Mouse (Mus musculus) forebrain, embryonic 13.5 days (tissue): ENCODE data around the gene Slc43a2. TPM values are rescaled to one million over a fixed set of nuclear protein-coding genes. Genes with fewer than 3 reads are reported as not detected.

Source experiments
- ATAC-seq: fragments of 200-750 bp; cut with Nextera tagmentation; 2 replicates; pipeline ENCODE4 v1.8.0; 2017
- H3K27ac ChIP-seq: fragments of 300-500 bp; sonication (generic); 2 replicates; pipeline ENCODE4 v1.5.1; 2015; ENCODE audit warnings: inconsistent platforms, mild to moderate bottlenecking, moderate library complexity
- H3K27me3 ChIP-seq: fragments of 300-500 bp; sonication (generic); 2 replicates; pipeline ENCODE4 v1.6.1; 2015; ENCODE audit warnings: mild to moderate bottlenecking, inconsistent platforms
- H3K36me3 ChIP-seq: fragments of 300-500 bp; sonication (generic); 2 replicates; pipeline ENCODE4 v1.6.1; 2015; ENCODE audit warnings: mild to moderate bottlenecking, inconsistent platforms; ENCODE audit not compliant: poor library complexity, severe bottlenecking
- H3K4me1 ChIP-seq: fragments of 300-500 bp; sonication (generic); 2 replicates; pipeline ENCODE4 v1.6.1; 2015; ENCODE audit warnings: inconsistent platforms
- H3K4me2 ChIP-seq: fragments of 300-500 bp; sonication (generic); 2 replicates; pipeline ENCODE4 v1.6.1; 2015; ENCODE audit warnings: inconsistent platforms, mild to moderate bottlenecking, moderate library complexity
- H3K4me3 ChIP-seq: fragments of 300-500 bp; sonication (generic); 2 replicates; pipeline ENCODE4 v1.5.1; 2015; ENCODE audit warnings: mild to moderate bottlenecking, inconsistent platforms
- H3K9ac ChIP-seq: fragments of 300-500 bp; sonication (generic); 2 replicates; pipeline ENCODE4 v1.6.1; 2015; ENCODE audit warnings: mild to moderate bottlenecking, inconsistent platforms
- H3K9me3 ChIP-seq: fragments of 300-500 bp; sonication (generic); replicated peaks from 2 replicates; pipeline ENCODE4 v1.6.1; 2016; ENCODE audit warnings: inconsistent platforms
- WGBS: fragments of 180-500 bp; shearing (Covaris S2); methylation state at CpG from one replicate; pipeline ENCODE4 v1.1.7; 2015; 5-methylcytosine and 5-hydroxymethylcytosine counted together
- polyA plus RNA-seq: library from polyadenylated mRNA; unstranded; fragments of >200 nt; fragmentation: Nextera tagmentation; extraction: Ambion mirVana; gene quantifications from 2 replicates; pipeline ENCODE4 v1.2.1, GENCODE M21; 2015

Slc43a2 gene
- polyA plus RNA-seq, 1 experiment from 2014 or later = 11.3 TPM

GRCm38 (mm10) chr11:75512301-75513018 is 19.0 kb upstream of the Slc43a2 start:
- 80% methylated on average over 9 of the region's 9 CpGs for WGBS
- Histone ChIP-seq H3K27me3 (no peaks in the 10 kb centered on the region), H3K4me2 (no peak overlapping the region), H3K4me1 (peaks cover 17% of the 10 kb centered on the region), H3K27ac (no peak overlapping the region), H3K4me3 (no peak overlapping the region), H3K9ac (no peak overlapping the region), H3K9me3 (no peaks in the 10 kb centered on the region), H3K36me3 (peaks cover 32% of the 10 kb centered on the region)
- no peak for ATAC-seq

GRCm38 (mm10) chr11:75513336-75513735 is 18.2 kb upstream of the Slc43a2 start, which contains the start of gene Scarf1:
Scarf1 (plus strand) TSS chr11:75513540.
- H3K4me2 ChIP-seq = no peak within 1 kb of the TSS
- H3K27me3 ChIP-seq = no peaks in the 10 kb centered on the region
- H3K27ac ChIP-seq = no peak within 1 kb of the TSS
- peaks cover 17% of the 10 kb centered on the region for H3K4me1 ChIP-seq
- H3K36me3 ChIP-seq = peaks cover 23% of the 10 kb centered on the region
- no peak within 1 kb of the TSS for H3K4me3 ChIP-seq
- H3K9me3 ChIP-seq = no peaks in the 10 kb centered on the region
- 64% methylated on average over 8 of the region's 8 CpGs for WGBS
- no peak within 1 kb of the TSS for H3K9ac ChIP-seq
- ATAC-seq = no peak

- Histone ChIP-seq H3K27ac (no peak overlapping the region), H3K36me3 (0 out of 2 replicates have a peak, but pooled peaks cover 9% of the 10 kb centered on the region), H3K4me3 (no peak overlapping the region), H3K27me3 (no peaks in the 10 kb centered on the region), H3K9ac (no peak overlapping the region), H3K4me1 (peaks cover 8% of the 10 kb centered on the region), H3K9me3 (no peaks in the 10 kb centered on the region), H3K4me2 (no peak overlapping the region)
- 92% methylated on average over 25 of the region's 25 CpGs for WGBS
- no peak for ATAC-seq
These were observed 16.3 kb upstream of the Slc43a2 start for GRCm38 (mm10) chr11:75515186-75515585.

- no peaks in the 10 kb centered on the region for H3K36me3 ChIP-seq
- H3K4me1 ChIP-seq = no peaks in the 10 kb centered on the region
- no peak for ATAC-seq
- WGBS = 80% methylated on average over 15 of the region's 15 CpGs
- H3K4me3 ChIP-seq = no peak overlapping the region
- no peak overlapping the region for H3K4me2 ChIP-seq
- H3K27me3 ChIP-seq = no peaks in the 10 kb centered on the region
- H3K9me3 ChIP-seq = no peaks in the 10 kb centered on the region
- H3K9ac ChIP-seq = no peak overlapping the region
- no peak overlapping the region for H3K27ac ChIP-seq
These were observed 11.5 kb upstream of the Slc43a2 start for GRCm38 (mm10) chr11:75519834-75520633.

- Histone ChIP-seq H3K27me3 (no peaks in the 10 kb centered on the region), H3K9ac (no peak overlapping the region), H3K4me3 (no peak overlapping the region), H3K27ac (no peak overlapping the region), H3K9me3 (no peaks in the 10 kb centered on the region), H3K36me3 (no peaks in the 10 kb centered on the region), H3K4me1 (no peaks in the 10 kb centered on the region), H3K4me2 (no peak overlapping the region)
- ATAC-seq = no peak
- 86% methylated on average over 4 of the region's 4 CpGs for WGBS
These were observed 9.9 kb upstream of the Slc43a2 start for GRCm38 (mm10) chr11:75521609-75522008.

- Histone ChIP-seq H3K4me1 (no peaks in the 10 kb centered on the region), H3K9ac (no peak overlapping the region), H3K4me2 (no peak overlapping the region), H3K27ac (no peak overlapping the region), H3K9me3 (no peaks in the 10 kb centered on the region), H3K27me3 (no peaks in the 10 kb centered on the region), H3K4me3 (no peak overlapping the region), H3K36me3 (no peaks in the 10 kb centered on the region)
- ATAC-seq = no peak
- WGBS = 84% methylated on average over 2 of the region's 2 CpGs
These were observed 8.7 kb upstream of the Slc43a2 start for GRCm38 (mm10) chr11:75522793-75523192.

GRCm38 (mm10) chr11:75525531-75526125 is 5.9 kb upstream of the Slc43a2 start:
- WGBS = 89% methylated on average over 15 of the region's 15 CpGs
- Histone ChIP-seq H3K4me1 (no peaks in the 10 kb centered on the region), H3K9me3 (no peaks in the 10 kb centered on the region), H3K4me2 (no peak overlapping the region), H3K27me3 (no peaks in the 10 kb centered on the region), H3K4me3 (no peak overlapping the region), H3K27ac (no peak overlapping the region), H3K36me3 (no peaks in the 10 kb centered on the region), H3K9ac (no peak overlapping the region)
- no peak for ATAC-seq

GRCm38 (mm10) chr11:75526943-75527342 is 4.6 kb upstream of the Slc43a2 start:
- H3K27ac ChIP-seq = no peak overlapping the region
- whole genome bisulfite sequencing = 89% methylated on average over 6 of the region's 6 CpGs
- ATAC-seq = no peak
- no peaks in the 10 kb centered on the region for H3K9me3 ChIP-seq
- no peaks in the 10 kb centered on the region for H3K4me1 ChIP-seq
- no peaks in the 10 kb centered on the region for H3K36me3 ChIP-seq
- H3K4me3 ChIP-seq = no peak overlapping the region
- H3K9ac ChIP-seq = no peak overlapping the region
- H3K4me2 ChIP-seq = no peak overlapping the region
- H3K27me3 ChIP-seq = no peaks in the 10 kb centered on the region

GRCm38 (mm10) chr11:75529771-75530170 is 1.7 kb upstream of the Slc43a2 start:
- H3K27ac ChIP-seq = no peak overlapping the region
- 54% methylated on average over 4 of the region's 4 CpGs for WGBS
- H3K9me3 ChIP-seq = no peaks in the 10 kb centered on the region
- no peak for ATAC-seq
- no peak overlapping the region for H3K9ac ChIP-seq
- no peaks in the 10 kb centered on the region for H3K27me3 ChIP-seq
- H3K4me3 ChIP-seq = no peak overlapping the region
- no peaks in the 10 kb centered on the region for H3K36me3 ChIP-seq
- no peak overlapping the region; the same call in 1 of the 2 replicates for H3K4me2 ChIP-seq
- peaks cover 22% of the 10 kb centered on the region for H3K4me1 ChIP-seq

GRCm38 (mm10) chr11:75530325-75530724 is 1.2 kb upstream of the Slc43a2 start:
- Histone ChIP-seq H3K9me3 (no peaks in the 10 kb centered on the region), H3K9ac (peak overlapping the region; percentile 94), H3K27ac (peak overlapping the region; percentile 97), H3K36me3 (no peaks in the 10 kb centered on the region), H3K4me1 (peaks cover 27% of the 10 kb centered on the region), H3K27me3 (no peaks in the 10 kb centered on the region), H3K4me2 (peak overlapping the region; percentile 98), H3K4me3 (peak overlapping the region; percentile 72)
- 0% methylated on average over 10 of the region's 10 CpGs for WGBS
- peak; percentile 44 for ATAC-seq

- peak; percentile 29 for ATAC-seq
- Histone ChIP-seq H3K4me3 (peak overlapping the region; percentile 72), H3K27me3 (no peaks in the 10 kb centered on the region), H3K36me3 (no peaks in the 10 kb centered on the region), H3K9ac (peak overlapping the region; percentile 94), H3K4me1 (peaks cover 27% of the 10 kb centered on the region), H3K9me3 (no peaks in the 10 kb centered on the region), H3K4me2 (peak overlapping the region; percentile 98), H3K27ac (peak overlapping the region; percentile 97)
- under 1% methylated on average over 30 of the region's 31 CpGs for WGBS
These were observed 585 bp upstream of the Slc43a2 start for GRCm38 (mm10) chr11:75530845-75531373.
